Mouse (Mus musculus) liver, postnatal 0 days (tissue): ENCODE measurements around the gene Cfap77.

Experiments
- CTCF ChIP-seq: sonication (generic); IDR thresholded peaks from 2 replicates; pipeline ENCODE4 v1.5.1; 2016; ENCODE audit warnings: antibody characterized with exemption, low read depth
- EP300 ChIP-seq: IDR thresholded peaks from 2 replicates; pipeline ENCODE4 v1.6.1; 2016; ENCODE audit warnings: antibody characterized with exemption, low read depth, mild to moderate bottlenecking

DNA sequence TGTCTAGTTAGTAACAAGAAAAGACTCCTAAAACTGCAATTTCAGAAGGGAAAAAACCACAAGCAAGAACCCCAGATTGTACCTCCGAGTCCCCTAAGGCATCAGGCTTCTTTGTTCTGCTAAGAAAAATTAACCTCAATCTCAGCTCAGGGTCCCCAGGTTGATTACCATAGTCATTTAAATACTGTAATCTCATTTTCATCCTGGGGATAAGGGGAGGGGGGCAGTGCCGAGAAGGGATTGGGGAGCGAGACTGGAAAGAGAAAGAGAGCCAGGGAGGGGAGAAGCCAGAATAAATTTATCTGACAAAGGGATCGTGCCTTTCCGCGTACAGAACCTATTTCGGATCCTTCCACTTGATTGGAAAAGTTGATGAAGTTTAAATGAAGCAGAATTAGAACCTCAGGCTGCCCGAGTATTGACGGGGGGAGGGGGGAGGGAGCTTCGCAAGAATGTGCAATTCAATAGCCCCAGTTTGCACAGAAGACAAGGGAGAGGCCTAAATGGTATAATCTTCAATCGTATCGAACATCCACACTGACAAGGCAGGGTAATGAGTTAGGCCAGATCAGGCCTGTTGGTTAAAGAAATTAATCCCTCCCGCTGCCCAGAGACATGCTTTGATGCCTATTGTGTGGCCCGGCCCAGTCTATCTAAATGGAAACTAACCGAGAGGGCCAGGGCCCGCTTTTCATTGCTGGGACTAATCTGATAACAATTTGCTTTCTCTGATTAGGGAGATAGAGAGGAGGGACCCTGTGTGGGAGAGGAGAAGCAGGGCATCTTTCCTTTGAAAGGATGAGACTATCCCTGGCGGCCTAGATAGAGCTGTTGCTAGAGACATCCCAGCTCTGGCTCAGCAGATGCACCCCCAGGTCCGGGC, 14.0 kb downstream of the Cfap77 start:
- TF ChIP-seq EP300 (no peak), CTCF (no peak)
